Mouse (Mus musculus) MEL (cell line): ENCODE results near the gene Vps37d. TPM values are rescaled to one million over a fixed set of nuclear protein-coding genes. Genes with fewer than 3 reads are reported as not detected.

Experiments used
- DNase-seq: peaks from one replicate; pipeline ENCODE4 v3.0.0; 2011; ENCODE audit warnings: low read depth, low spot score
- H3K27ac ChIP-seq: 2 replicates; pipeline ENCODE4 v1.5.1; 2012; ENCODE audit warnings: low read depth, mild to moderate bottlenecking, control low read depth, low read length, moderate library complexity; ENCODE audit not compliant: control insufficient read depth
- H3K27me3 ChIP-seq, 2 experiments: fragments of 150-350 bp in 1 of 2; sonication (generic) in 1 of 2; 2 replicates each; pipeline ENCODE4 v1.6.1; 2012; ENCODE audit warnings: low read length in 2 of 2, mild to moderate bottlenecking in 2 of 2, improper control_type of control experiment in 1 of 2, moderate library complexity in 1 of 2; ENCODE audit not compliant: insufficient read depth in 2 of 2, control insufficient read depth in 1 of 2
- H3K36me3 ChIP-seq, 2 experiments: 2 replicates each; pipeline ENCODE4 v1.6.1; 2012 to 2014; ENCODE audit warnings: low read length in 2 of 2, improper control_type of control experiment in 1 of 2, inconsistent platforms in 1 of 2, mild to moderate bottlenecking in 1 of 2; ENCODE audit not compliant: insufficient read depth in 2 of 2, control insufficient read depth in 1 of 2
- H3K4me1 ChIP-seq, 2 experiments: fragments of 150-350 bp in 1 of 2; sonication (generic) in 1 of 2; 2 replicates each; pipeline ENCODE4 v1.6.1; 2012; ENCODE audit warnings: low read length in 2 of 2, improper control_type of control experiment in 1 of 2, mild to moderate bottlenecking in 1 of 2; ENCODE audit not compliant: insufficient read depth in 2 of 2, control insufficient read depth in 1 of 2
- H3K4me3 ChIP-seq, 2 experiments: fragments of 150-350 bp in 1 of 2; sonication (generic) in 1 of 2; 2 replicates each; pipeline ENCODE4 v1.5.1; 2012; ENCODE audit warnings: low read depth in 2 of 2, low read length in 2 of 2, mild to moderate bottlenecking in 2 of 2, moderate library complexity in 2 of 2, control low read depth in 1 of 2, improper control_type of control experiment in 1 of 2; ENCODE audit not compliant: control insufficient read depth in 1 of 2, insufficient read depth in 1 of 2
- H3K79me2 ChIP-seq: 2 replicates; pipeline ENCODE4 v1.6.1; 2012; ENCODE audit warnings: mild to moderate bottlenecking, low read length, moderate library complexity; ENCODE audit not compliant: control insufficient read depth, poor library complexity, insufficient read depth
- H3K9ac ChIP-seq: 2 replicates; pipeline ENCODE4 v1.6.1; 2012; ENCODE audit warnings: low read depth, mild to moderate bottlenecking, control low read depth, low read length, moderate library complexity; ENCODE audit not compliant: control insufficient read depth, poor library complexity, severe bottlenecking
- H3K9me3 ChIP-seq: fragments of 150-350 bp; sonication (generic); replicated peaks from 2 replicates; pipeline ENCODE4 v1.6.1; 2012; ENCODE audit warnings: mild to moderate bottlenecking, low read length, improper control_type of control experiment, moderate library complexity; ENCODE audit not compliant: insufficient read depth
- BHLHE40 ChIP-seq: IDR thresholded peaks from 2 replicates; pipeline ENCODE4 v1.6.1; 2012; ENCODE audit warnings: low read depth, mild to moderate bottlenecking, inconsistent platforms, low read length, improper control_type of control experiment, borderline replicate concordance
- CHD1 ChIP-seq: IDR thresholded peaks from 2 replicates; pipeline ENCODE4 v1.6.1; 2012; ENCODE audit warnings: low read depth, mild to moderate bottlenecking, inconsistent platforms, low read length, improper control_type of control experiment
- CHD2 ChIP-seq: IDR thresholded peaks from 2 replicates; pipeline ENCODE4 v1.6.1; 2011; ENCODE audit warnings: low read length, improper control_type of control experiment
- CTCF ChIP-seq, 3 experiments: IDR thresholded peaks in 2 of 3; conservative IDR thresholded peaks in 1 of 3; 2 replicates each; pipeline ENCODE4 v1.5.1; 2011 to 2012; ENCODE audit warnings: low read length in 3 of 3, low read depth in 2 of 3, mild to moderate bottlenecking in 2 of 3, improper control_type of control experiment in 1 of 3, inconsistent platforms in 1 of 3, mixed read lengths in 1 of 3, moderate library complexity in 1 of 3; ENCODE audit not compliant: control insufficient read depth in 1 of 3, insufficient read depth in 1 of 3, poor library complexity in 1 of 3, severe bottlenecking in 1 of 3
- E2F4 ChIP-seq: IDR thresholded peaks from 2 replicates; pipeline ENCODE4 v1.6.1; 2011; ENCODE audit warnings: low read depth, low read length, improper control_type of control experiment, borderline replicate concordance
- ELF1 ChIP-seq: IDR thresholded peaks from 2 replicates; pipeline ENCODE4 v1.6.1; 2014; ENCODE audit warnings: low read depth, mild to moderate bottlenecking, inconsistent platforms, low read length, improper control_type of control experiment, moderate library complexity
- HCFC1 ChIP-seq: IDR thresholded peaks from 2 replicates; pipeline ENCODE4 v1.6.1; 2012; ENCODE audit warnings: low read depth, mild to moderate bottlenecking, inconsistent platforms, low read length, improper control_type of control experiment, moderate library complexity
- MAX ChIP-seq: IDR thresholded peaks from 2 replicates; pipeline ENCODE4 v1.6.1; 2011; ENCODE audit warnings: low read length, improper control_type of control experiment
- MAZ ChIP-seq: IDR thresholded peaks from 2 replicates; pipeline ENCODE4 v1.6.1; 2012; ENCODE audit warnings: low read depth, mild to moderate bottlenecking, inconsistent platforms, low read length, improper control_type of control experiment
- MEF2A ChIP-seq: IDR thresholded peaks from 2 replicates; pipeline ENCODE4 v1.6.1; 2014; ENCODE audit warnings: low read depth, mild to moderate bottlenecking, inconsistent platforms, low read length, improper control_type of control experiment; ENCODE audit not compliant: poor library complexity, insufficient replicate concordance, severe bottlenecking; ENCODE audit errors: extremely low read depth
- MXI1 ChIP-seq: IDR thresholded peaks from 2 replicates; pipeline ENCODE4 v1.6.1; 2011; ENCODE audit warnings: mild to moderate bottlenecking, low read depth, low read length, improper control_type of control experiment
- MYC ChIP-seq: IDR thresholded peaks from 2 replicates; pipeline ENCODE4 v1.6.1; 2011; ENCODE audit warnings: low read depth, mild to moderate bottlenecking, low read length, improper control_type of control experiment, moderate library complexity
- NELFE ChIP-seq: IDR thresholded peaks from 2 replicates; pipeline ENCODE4 v1.6.1; 2011; ENCODE audit warnings: low read depth, low read length, improper control_type of control experiment
- NRF1 ChIP-seq: IDR thresholded peaks from 2 replicates; pipeline ENCODE4 v1.6.1; 2014; ENCODE audit warnings: low read depth, mild to moderate bottlenecking, inconsistent platforms, low read length, improper control_type of control experiment, moderate library complexity; ENCODE audit not compliant: poor library complexity, insufficient read depth, severe bottlenecking
- POLR2A ChIP-seq, 2 experiments: IDR thresholded peaks; 2 replicates each; pipeline ENCODE4 v1.6.1; 2011 to 2012; ENCODE audit warnings: low read length in 2 of 2, mild to moderate bottlenecking in 2 of 2, control low read depth in 1 of 2, improper control_type of control experiment in 1 of 2, low read depth in 1 of 2, moderate library complexity in 1 of 2; ENCODE audit not compliant: control insufficient read depth in 1 of 2, insufficient read depth in 1 of 2, poor library complexity in 1 of 2
- POLR2AphosphoS2 ChIP-seq: IDR thresholded peaks from 2 replicates; pipeline ENCODE4 v1.6.1; 2011; ENCODE audit warnings: low read length, improper control_type of control experiment
- RCOR1 ChIP-seq: IDR thresholded peaks from 2 replicates; pipeline ENCODE4 v1.6.1; 2012; ENCODE audit warnings: low read depth, mild to moderate bottlenecking, inconsistent platforms, low read length, improper control_type of control experiment
- SIN3A ChIP-seq: IDR thresholded peaks from 2 replicates; pipeline ENCODE4 v1.6.1; 2012; ENCODE audit warnings: low read length, improper control_type of control experiment, inconsistent platforms
- SMC3 ChIP-seq: IDR thresholded peaks from 2 replicates; pipeline ENCODE4 v1.6.1; 2011; ENCODE audit warnings: low read depth, low read length, improper control_type of control experiment
- TBP ChIP-seq: IDR thresholded peaks from 2 replicates; pipeline ENCODE4 v1.8.0; 2011; ENCODE audit warnings: low read depth, low read length, improper control_type of control experiment
- TCF12 ChIP-seq: IDR thresholded peaks from 2 replicates; pipeline ENCODE4 v1.6.1; 2014; ENCODE audit warnings: low read depth, mild to moderate bottlenecking, inconsistent platforms, low read length, improper control_type of control experiment, moderate library complexity
- USF1 ChIP-seq: IDR thresholded peaks from 2 replicates; pipeline ENCODE4 v1.6.1; 2014; ENCODE audit warnings: low read depth, mild to moderate bottlenecking, inconsistent platforms, low read length, improper control_type of control experiment, moderate library complexity
- ZMIZ1 ChIP-seq: IDR thresholded peaks from 2 replicates; pipeline ENCODE4 v1.6.1; 2012; ENCODE audit warnings: low read depth, mild to moderate bottlenecking, inconsistent platforms, low read length, improper control_type of control experiment, moderate library complexity
- ZNF384 ChIP-seq: IDR thresholded peaks from 2 replicates; pipeline ENCODE4 v1.6.1; 2012; ENCODE audit warnings: low read depth, mild to moderate bottlenecking, inconsistent platforms, low read length, improper control_type of control experiment
- polyA plus RNA-seq, 2 experiments: library from polyadenylated mRNA; stranded (reverse) in 1 of 2; unstranded in 1 of 2; fragments of >175 nt in 1 of 2; fragments of >200 nt in 1 of 2; gene quantifications; 2 replicates each; pipeline versions ENCODE4 v1.2.1 to v1.2.4; 2012; ENCODE audit warnings: low replicate concordance in 2 of 2, low read depth in 1 of 2; ENCODE audit not compliant: insufficient read length in 2 of 2, insufficient read depth in 1 of 2, missing spikeins in 1 of 2
- total RNA-seq: library from RNA; depleted of rRNA; stranded (reverse); fragments of 300-350 nt; gene quantifications from 2 replicates; pipeline ENCODE4 v1.2.3, GENCODE M21; 2012

Vps37d gene
- total and polyA plus RNA-seq, 3 experiments, result 0.31 to 1.2 TPM; not detected in 1

- peak overlapping the region; percentile 79 to 92 for H3K4me3 ChIP-seq
- H3K79me2 ChIP-seq, result peaks cover 22% of the 10 kb centered on the region
- H3K36me3 ChIP-seq, result peaks cover 0 to 11% of the 10 kb centered on the region in 2 experiments; a peak in 3 of 4 replicates
- DNase-seq, result no peak
- peaks cover 3 to 13% of the 10 kb centered on the region in 2 experiments for H3K4me1 ChIP-seq
- H3K9ac ChIP-seq, result peak overlapping the region; percentile 93
- H3K27ac ChIP-seq, result peak overlapping the region; percentile 28; the same call in 1 of the 2 replicates
- TF ChIP-seq CHD1, result no peak
- 0 out of 2 replicates have a peak, but pooled peaks have one; percentile 1 for TF ChIP-seq MAX
- TF ChIP-seq, all 39 proteins: peak for 1
- no peaks in the 10 kb centered on the region for H3K9me3 ChIP-seq
- no peaks in the 10 kb centered on the region for H3K27me3 ChIP-seq
Measured at GRCm38 (mm10) chr5:135064382-135064766, 13.7 kb downstream of the Vps37d start.

- H3K4me1 ChIP-seq, result peaks cover 3 to 13% of the 10 kb centered on the region in 2 experiments
- peaks cover 22% of the 10 kb centered on the region for H3K79me2 ChIP-seq
- H3K27ac ChIP-seq, result peak within 1 kb of the TSS; percentile 31
- peak; percentile 98 for DNase-seq
- H3K9me3 ChIP-seq, result no peaks in the 10 kb centered on the region
- no peaks in the 10 kb centered on the region for H3K27me3 ChIP-seq
- peak within 1 kb of the TSS; percentile 82 to 92 for H3K4me3 ChIP-seq
- peak; percentile 70 for TF ChIP-seq TBP
- TF ChIP-seq BHLHE40, result no peak
- TF ChIP-seq MAX, result peak; percentile 81
- peak; percentile 52; the same call in 1 of the 2 replicates for TF ChIP-seq TCF12
- peak; percentile 95 for TF ChIP-seq MXI1
- peak; percentile 28; the same call in 1 of the 2 replicates for TF ChIP-seq CHD2
- TF ChIP-seq POLR2AphosphoS2, result peak; percentile 72; the same call in 1 of the 2 replicates
- peak; percentile 82 for TF ChIP-seq NELFE
- peak; percentile 92 for TF ChIP-seq HCFC1
- no peak for TF ChIP-seq USF1
- peak; percentile 86 to 99 for TF ChIP-seq POLR2A (IDR thresholded peaks at IDR 0.05; ENCODE audit: control insufficient read depth in 1 of 2, insufficient read depth in 1 of 2, low read depth in 1 of 2, low read length in 2 of 2, poor library complexity in 1 of 2)
- TF ChIP-seq ELF1, result peak; percentile 56; the same call in 1 of the 2 replicates
- peak; percentile 66; the same call in 1 of the 2 replicates for TF ChIP-seq MAZ
- TF ChIP-seq E2F4, result no peak
- TF ChIP-seq ZNF384, result no peak
- no peak for TF ChIP-seq SMC3
- TF ChIP-seq CTCF (IDR thresholded peaks at IDR 0.05 in 2 of 3, conservative IDR thresholded peaks at IDR 0.05 in 1 of 3; ENCODE audit: control insufficient read depth in 1 of 3, insufficient read depth in 1 of 3, low read depth in 2 of 3, low read length in 3 of 3, poor library complexity in 1 of 3, severe bottlenecking in 1 of 3), result no peak
- TF ChIP-seq MEF2A, result no peak
- TF ChIP-seq ZMIZ1, result peak; percentile 68
- TF ChIP-seq SIN3A, result peak; percentile 97
- 0 out of 2 replicates have a peak, but pooled peaks have one; percentile 37 for TF ChIP-seq NRF1
- peak; percentile 73; the same call in 1 of the 2 replicates for TF ChIP-seq MYC
- no peak for TF ChIP-seq RCOR1
- H3K9ac ChIP-seq, result peak within 1 kb of the TSS; percentile 93
- peaks cover 0 to 11% of the 10 kb centered on the region in 2 experiments; a peak in 3 of 4 replicates for H3K36me3 ChIP-seq
Measured at GRCm38 (mm10) chr5:135063629-135064381, 14.3 kb downstream of the Vps37d start, which contains the start of gene Dnajc30. Gene Dnajc30, plus strand, starts transcription at chr5:135064202.
